14 mouse cellular contexts compared by ENCODE assay signal in the genomic region with DNA sequence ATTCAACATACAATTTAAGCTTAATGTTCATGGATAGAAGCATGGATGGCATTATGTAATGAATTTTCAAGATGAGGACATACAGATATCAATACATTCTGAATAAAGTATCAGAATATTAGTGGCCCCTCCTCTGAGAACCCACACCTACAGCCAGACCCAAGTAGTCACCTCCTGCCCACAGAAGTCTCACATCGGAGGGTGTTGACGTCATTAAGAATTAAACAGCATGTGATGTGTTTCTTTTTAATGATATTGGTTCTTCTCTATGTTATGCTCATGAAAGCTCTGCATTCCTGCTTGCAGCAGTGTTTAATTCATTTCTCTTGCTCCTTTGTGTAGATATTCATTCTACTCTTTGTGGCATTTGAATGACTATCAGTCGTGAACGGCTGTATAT.
"Had no signal": no experiment of that assay in that cellular context is flagged by ENCODE, and none has a peak within 500 bp of the region (broad histone marks: within the 10 kb centered on the region; RNA-seq: fewer than 3 reads in every experiment).

No protein-coding gene starts in this region.

- ATAC-seq: midbrain, embryonic 16.5 days had no signal

- DNase-seq: lung, adult 18-20 months; lung, embryonic 14.5 days; lung, postnatal 10 days; lung, postnatal 4 days; midbrain, embryonic 14.5 days; retina, postnatal 1 day; right cerebral cortex, adult 18-20 months; right cerebral cortex, postnatal 25 days; right cerebral cortex, postnatal 4 days; spleen, adult 18-20 months; thymus, adult 18-20 months; thymus, postnatal 14 days; thymus, postnatal 36 days had no signal
